Mouse (Mus musculus) midbrain, embryonic 12.5 days (tissue): ENCODE results near the gene 4930562C15Rik. TPM values are rescaled to one million over a fixed set of nuclear protein-coding genes. Genes with fewer than 3 reads are reported as not detected.

ENCODE experiments used
- ATAC-seq: fragments of 200-750 bp; cut with Nextera tagmentation; 2 replicates; pipeline ENCODE4 v1.8.0; 2017; ENCODE audit warnings: low read depth, moderate TSS enrichment, moderate library complexity; ENCODE audit not compliant: low FRiP score
- H3K27ac ChIP-seq: fragments of 300-500 bp; sonication (generic); replicated peaks from 2 replicates; pipeline ENCODE4 v1.5.1; 2016; ENCODE audit warnings: mild to moderate bottlenecking
- H3K27me3 ChIP-seq: fragments of 300-500 bp; sonication (generic); 2 replicates; pipeline ENCODE4 v1.6.1; 2016; ENCODE audit warnings: mild to moderate bottlenecking
- H3K36me3 ChIP-seq: fragments of 300-500 bp; sonication (generic); 2 replicates; pipeline ENCODE4 v1.6.1; 2016
- H3K4me1 ChIP-seq: fragments of 300-500 bp; sonication (generic); 2 replicates; pipeline ENCODE4 v1.6.1; 2016
- H3K4me2 ChIP-seq: fragments of 300-500 bp; sonication (generic); replicated peaks from 2 replicates; pipeline ENCODE4 v1.6.1; 2016; ENCODE audit warnings: mild to moderate bottlenecking, moderate library complexity
- H3K4me3 ChIP-seq: fragments of 300-500 bp; sonication (generic); 2 replicates; pipeline ENCODE4 v1.5.1; 2016; ENCODE audit warnings: mild to moderate bottlenecking
- H3K9ac ChIP-seq: fragments of 300-500 bp; sonication (generic); replicated peaks from 2 replicates; pipeline ENCODE4 v1.6.1; 2016; ENCODE audit warnings: mild to moderate bottlenecking, moderate library complexity
- H3K9me3 ChIP-seq: fragments of 300-500 bp; sonication (generic); 2 replicates; pipeline ENCODE4 v1.6.1; 2016; ENCODE audit warnings: mild to moderate bottlenecking
- WGBS: fragments of 180-500 bp; shearing (Covaris S2); methylation state at CpG from one replicate; pipeline ENCODE4 v1.1.7; 2016; 5-methylcytosine and 5-hydroxymethylcytosine counted together
- polyA plus RNA-seq: library from polyadenylated mRNA; unstranded; fragments of >200 nt; fragmentation: Nextera tagmentation; extraction: Ambion mirVana; gene quantifications from 2 replicates; pipeline ENCODE4 v1.2.1, GENCODE M21; 2016

The 4930562C15Rik gene
- polyA plus RNA-seq, 1 experiment from 2014 or later = 0.75 TPM

- Histone ChIP-seq H3K4me2 (no peak overlapping the region), H3K27ac (no peak overlapping the region), H3K9me3 (no peaks in the 10 kb centered on the region), H3K36me3 (peaks cover 10% of the 10 kb centered on the region; the same call in 1 of the 2 replicates), H3K27me3 (no peaks in the 10 kb centered on the region), H3K4me3 (no peak overlapping the region), H3K9ac (no peak overlapping the region), H3K4me1 (no peaks in the 10 kb centered on the region)
- 77% methylated on average over 7 of the region's 7 CpGs for WGBS
- ATAC-seq = no peak
Observed at GRCm38 (mm10) chr16:4866101-4866695, 31.0 kb downstream of the 4930562C15Rik start.

GRCm38 (mm10) chr16:4870490-4870889 is 35.3 kb downstream of the 4930562C15Rik start:
- Histone ChIP-seq H3K4me1 (no peaks in the 10 kb centered on the region), H3K9me3 (no peaks in the 10 kb centered on the region), H3K27me3 (no peaks in the 10 kb centered on the region), H3K36me3 (peaks cover 22% of the 10 kb centered on the region), H3K9ac (no peak overlapping the region), H3K4me2 (no peak overlapping the region), H3K27ac (no peak overlapping the region), H3K4me3 (no peak overlapping the region)
- ATAC-seq = no peak
- WGBS = 89% methylated on average over 5 of the region's 5 CpGs

- Histone ChIP-seq H3K36me3 (peaks cover 30% of the 10 kb centered on the region), H3K9me3 (no peaks in the 10 kb centered on the region), H3K4me3 (no peak overlapping the region), H3K4me1 (peaks cover 9% of the 10 kb centered on the region; the same call in 1 of the 2 replicates), H3K27ac (no peak overlapping the region), H3K4me2 (no peak overlapping the region), H3K9ac (no peak overlapping the region), H3K27me3 (no peaks in the 10 kb centered on the region)
- no peak for ATAC-seq
- WGBS = 88% methylated on average over 2 of the region's 2 CpGs
Observed at GRCm38 (mm10) chr16:4871926-4872325, 36.7 kb downstream of the 4930562C15Rik start.

GRCm38 (mm10) chr16:4875198-4876032 is 40.2 kb downstream of the 4930562C15Rik start:
- H3K27me3 ChIP-seq = no peaks in the 10 kb centered on the region
- no peaks in the 10 kb centered on the region for H3K9me3 ChIP-seq
- H3K27ac ChIP-seq = no peak overlapping the region
- H3K36me3 ChIP-seq = peaks cover 20% of the 10 kb centered on the region
- H3K4me2 ChIP-seq = no peak overlapping the region
- ATAC-seq = no peak
- 92% methylated on average over 23 of the region's 23 CpGs for WGBS
- H3K4me3 ChIP-seq = no peak overlapping the region
- H3K9ac ChIP-seq = no peak overlapping the region
- H3K4me1 ChIP-seq = peaks cover 27% of the 10 kb centered on the region

- Histone ChIP-seq H3K4me2 (no peak overlapping the region), H3K4me1 (peaks cover 29% of the 10 kb centered on the region), H3K9me3 (no peaks in the 10 kb centered on the region), H3K27ac (no peak overlapping the region), H3K4me3 (no peak overlapping the region), H3K36me3 (peaks cover 20% of the 10 kb centered on the region), H3K27me3 (no peaks in the 10 kb centered on the region), H3K9ac (no peak overlapping the region)
- 88% methylated on average over 8 of the region's 8 CpGs for WGBS
- no peak for ATAC-seq
Observed at GRCm38 (mm10) chr16:4876033-4876680, 40.9 kb downstream of the 4930562C15Rik start.

GRCm38 (mm10) chr16:4877195-4877594 is 42.0 kb downstream of the 4930562C15Rik start:
- H3K9ac ChIP-seq = 0 out of 2 replicates have a peak overlapping the region, but pooled peaks have one; percentile 8
- H3K4me1 ChIP-seq = peaks cover 36% of the 10 kb centered on the region
- no peak for ATAC-seq
- H3K9me3 ChIP-seq = no peaks in the 10 kb centered on the region
- H3K4me3 ChIP-seq = no peak overlapping the region
- 83% methylated on average over 4 of the region's 4 CpGs for WGBS
- no peak overlapping the region for H3K27ac ChIP-seq
- H3K27me3 ChIP-seq = no peaks in the 10 kb centered on the region
- H3K4me2 ChIP-seq = no peak overlapping the region
- peaks cover 20% of the 10 kb centered on the region for H3K36me3 ChIP-seq

GRCm38 (mm10) chr16:4877701-4878100 is 42.5 kb downstream of the 4930562C15Rik start:
- WGBS = 71% methylated on average over 3 of the region's 3 CpGs
- no peak overlapping the region for H3K27ac ChIP-seq
- ATAC-seq = no peak
- H3K4me1 ChIP-seq = peaks cover 36% of the 10 kb centered on the region
- peak overlapping the region; percentile 87 for H3K4me2 ChIP-seq
- peaks cover 20% of the 10 kb centered on the region for H3K36me3 ChIP-seq
- H3K27me3 ChIP-seq = no peaks in the 10 kb centered on the region
- H3K4me3 ChIP-seq = peak overlapping the region; percentile 89
- peak overlapping the region; percentile 86 for H3K9ac ChIP-seq
- no peaks in the 10 kb centered on the region for H3K9me3 ChIP-seq

GRCm38 (mm10) chr16:4878192-4878885 is 43.1 kb downstream of the 4930562C15Rik start:
- peaks cover 36% of the 10 kb centered on the region for H3K4me1 ChIP-seq
- H3K9ac ChIP-seq = peak overlapping the region; percentile 86
- H3K36me3 ChIP-seq = peaks cover 20% of the 10 kb centered on the region
- no peaks in the 10 kb centered on the region for H3K9me3 ChIP-seq
- peak overlapping the region; percentile 87 for H3K4me2 ChIP-seq
- H3K4me3 ChIP-seq = peak overlapping the region; percentile 89
- 0 out of 2 replicates have a peak overlapping the region, but pooled peaks have one; percentile 97 for H3K27ac ChIP-seq
- ATAC-seq = no peak
- no peaks in the 10 kb centered on the region for H3K27me3 ChIP-seq
- WGBS = 36% methylated on average over 5 of the region's 5 CpGs

GRCm38 (mm10) chr16:4879101-4879707 is 44.0 kb downstream of the 4930562C15Rik start:
- Histone ChIP-seq H3K27me3 (no peaks in the 10 kb centered on the region), H3K9me3 (no peaks in the 10 kb centered on the region), H3K4me2 (peak overlapping the region; percentile 87), H3K4me3 (peak overlapping the region; percentile 89), H3K4me1 (peaks cover 36% of the 10 kb centered on the region), H3K27ac (peak overlapping the region; percentile 97), H3K36me3 (peaks cover 20% of the 10 kb centered on the region), H3K9ac (peak overlapping the region; percentile 86)
- WGBS = under 1% methylated on average over 49 of the region's 54 CpGs
- ATAC-seq = peak; percentile 28

GRCm38 (mm10) chr16:4879708-4880124 is 44.5 kb downstream of the 4930562C15Rik start:
- WGBS = under 1% methylated on average over 40 of the region's 40 CpGs
- Histone ChIP-seq H3K4me2 (peak overlapping the region; percentile 87), H3K9me3 (no peaks in the 10 kb centered on the region), H3K4me1 (peaks cover 36% of the 10 kb centered on the region), H3K4me3 (peak overlapping the region; percentile 89), H3K9ac (peak overlapping the region; percentile 86), H3K27ac (peak overlapping the region; percentile 97), H3K36me3 (peaks cover 15% of the 10 kb centered on the region), H3K27me3 (no peaks in the 10 kb centered on the region)
- peak; percentile 71 for ATAC-seq

- H3K36me3 ChIP-seq = peaks cover 10% of the 10 kb centered on the region
- peaks cover 38% of the 10 kb centered on the region for H3K4me1 ChIP-seq
- H3K9me3 ChIP-seq = no peaks in the 10 kb centered on the region
- H3K27ac ChIP-seq = peak within 1 kb of the TSS; percentile 97
- H3K4me2 ChIP-seq = peak within 1 kb of the TSS; percentile 87
- no peaks in the 10 kb centered on the region for H3K27me3 ChIP-seq
- under 1% methylated on average over 48 of the region's 48 CpGs for WGBS
- peak; percentile 89 for ATAC-seq
- peak within 1 kb of the TSS; percentile 86 for H3K9ac ChIP-seq
- H3K4me3 ChIP-seq = peak within 1 kb of the TSS; percentile 89
Observed at GRCm38 (mm10) chr16:4880136-4880825, 45.1 kb downstream of the 4930562C15Rik start, which contains the start of gene Ubald1. Gene Ubald1 (minus strand): TSS chr16:4880315.
